Mouse (Mus musculus) CD4-positive naive resting alpha-beta T cell, adult 57 days (primary cell): Measurements from ENCODE around the gene Denr. TPM values are rescaled to one million over a fixed set of nuclear protein-coding genes. Genes with fewer than 3 reads are reported as not detected.

Experiments used
- total RNA-seq: library from RNA; stranded (reverse); gene quantifications from one replicate; pipeline ENCODE4 v1.2.4, GENCODE M21; 2023

Gene Denr
- total RNA-seq, result 33.8 TPM

DNA sequence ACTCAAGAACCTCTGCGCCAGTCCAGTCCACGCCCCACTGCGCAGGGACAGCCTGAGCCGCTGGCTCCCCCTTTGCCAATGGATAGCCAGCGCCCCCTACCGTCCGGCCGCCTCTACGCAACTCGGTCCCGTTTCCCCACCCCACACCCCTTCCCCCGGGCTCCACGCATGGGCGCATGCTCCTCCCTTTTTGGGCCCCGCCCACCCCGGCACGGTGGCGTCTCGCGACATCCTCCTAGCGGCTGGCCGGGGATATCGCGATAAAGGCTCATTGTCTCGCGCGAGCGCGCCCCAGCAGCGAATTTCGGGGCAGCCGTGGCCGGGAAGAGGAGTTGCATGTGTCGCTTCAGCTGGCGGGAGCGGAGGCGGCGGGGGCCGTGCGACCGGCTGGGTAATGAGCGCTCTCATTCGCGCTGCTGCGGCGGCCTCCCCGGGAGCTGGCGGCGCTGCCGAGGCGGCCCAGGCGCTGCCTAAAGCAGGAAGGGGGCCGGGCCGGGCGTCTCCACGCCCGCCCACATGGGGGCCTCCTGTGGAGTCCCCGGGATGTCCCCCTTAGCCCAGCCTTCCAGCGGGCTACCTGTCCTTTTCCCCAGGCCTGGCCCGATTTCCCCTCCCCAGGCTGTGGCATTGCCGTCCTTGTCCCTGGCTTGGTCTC lies at the start of gene Denr:
Gene Denr (plus strand): TSS at position 200 of the 655 bp plus-strand sequence.

DNA sequence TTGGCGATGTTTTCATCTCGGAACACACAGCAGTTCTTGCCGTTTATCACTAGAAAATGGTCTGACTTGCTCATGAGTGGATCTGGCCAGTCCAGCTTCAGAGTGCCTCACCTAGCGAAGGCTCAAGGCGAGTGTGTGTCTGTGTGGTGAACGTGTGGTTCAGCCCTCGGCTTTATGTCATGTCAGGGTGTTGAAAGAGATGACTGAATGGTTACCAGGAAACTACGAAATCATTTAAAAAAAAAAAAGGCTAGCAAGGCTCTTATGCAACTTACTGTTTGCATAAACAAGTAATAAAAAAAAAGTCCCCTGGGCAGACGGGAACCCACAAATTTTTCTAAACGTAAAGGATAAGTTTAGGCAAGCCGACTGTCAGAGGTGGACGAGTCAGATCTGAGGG lies 41.6 kb upstream of the Denr start, which contains the start of gene Hcar2:
Gene Hcar2 (minus strand): TSS at position 135 of the 400 bp plus-strand sequence.

DNA sequence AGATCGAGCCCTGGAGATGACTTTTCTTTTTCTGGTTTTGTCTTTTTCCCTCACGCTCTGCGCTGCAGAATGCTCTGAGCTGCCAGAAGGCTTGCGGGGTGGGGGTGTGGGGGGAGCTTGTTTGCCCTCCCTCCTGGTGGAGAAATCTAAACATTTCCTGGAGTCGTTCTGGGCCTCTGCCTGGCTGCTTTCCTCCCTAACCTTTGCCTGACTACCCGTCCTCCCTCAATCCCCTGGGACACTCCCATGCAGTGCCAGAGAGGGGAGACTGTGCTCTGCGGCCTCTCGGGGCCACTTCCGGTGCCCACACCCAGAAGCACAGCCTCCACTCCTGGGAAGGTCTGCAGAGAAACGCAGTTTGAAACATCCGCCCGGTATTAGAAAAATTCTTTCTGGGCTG lies 27.0 kb upstream of the Denr start, which contains the start of gene Hcar1:
Gene Hcar1 (minus strand): TSS at position 93 of the 400 bp plus-strand sequence.

DNA sequence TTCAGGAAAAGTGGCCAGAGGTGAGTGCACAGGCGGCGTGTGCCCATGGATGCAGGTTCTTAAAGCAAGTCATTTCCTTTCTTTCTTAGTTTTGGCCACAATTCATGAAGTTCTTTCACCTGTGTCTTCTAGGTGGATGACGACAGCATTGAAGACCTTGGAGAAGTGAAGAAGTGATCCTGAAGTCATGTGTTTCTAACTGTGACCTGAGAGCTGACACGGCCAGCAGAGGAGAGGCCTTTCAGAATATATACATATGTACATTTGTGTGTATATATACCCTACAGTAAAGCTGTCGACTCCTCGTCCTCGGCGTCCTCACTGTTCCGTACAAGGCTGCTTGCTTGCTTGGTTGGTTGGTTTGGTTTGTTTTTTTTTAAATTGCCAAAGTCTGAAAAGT lies 20.1 kb downstream of the Denr start, which contains the start of gene Gm43518:
Gene Gm43518 (plus strand): TSS at position 301 of the 400 bp plus-strand sequence.

DNA sequence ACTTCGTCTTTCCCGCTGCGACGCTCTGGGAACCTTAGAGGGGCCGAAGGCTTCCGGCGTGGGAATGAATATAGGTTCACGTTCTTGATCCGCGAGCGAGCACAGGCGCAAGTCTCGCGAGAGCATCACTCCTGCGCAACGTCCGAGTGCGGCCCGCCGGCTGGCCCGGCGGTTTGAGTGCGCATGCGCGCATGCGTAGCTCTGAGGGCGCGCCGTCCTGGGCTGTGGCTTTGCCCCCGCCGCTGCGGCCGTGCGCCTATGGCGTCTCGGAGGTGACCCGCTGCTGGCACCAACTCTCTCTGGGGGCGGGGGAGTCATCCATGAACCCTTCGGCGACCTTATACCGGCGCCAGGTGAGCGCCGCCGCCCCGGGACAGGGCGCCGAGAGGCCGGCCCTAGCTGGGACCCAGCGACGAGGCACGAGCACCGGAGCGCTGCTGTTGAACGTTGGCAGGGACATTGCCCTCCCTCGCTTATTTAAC lies 23.6 kb downstream of the Denr start, which contains the start of gene Ccdc62:
Gene Ccdc62 (plus strand): TSS at position 172 of the 482 bp plus-strand sequence.

DNA sequence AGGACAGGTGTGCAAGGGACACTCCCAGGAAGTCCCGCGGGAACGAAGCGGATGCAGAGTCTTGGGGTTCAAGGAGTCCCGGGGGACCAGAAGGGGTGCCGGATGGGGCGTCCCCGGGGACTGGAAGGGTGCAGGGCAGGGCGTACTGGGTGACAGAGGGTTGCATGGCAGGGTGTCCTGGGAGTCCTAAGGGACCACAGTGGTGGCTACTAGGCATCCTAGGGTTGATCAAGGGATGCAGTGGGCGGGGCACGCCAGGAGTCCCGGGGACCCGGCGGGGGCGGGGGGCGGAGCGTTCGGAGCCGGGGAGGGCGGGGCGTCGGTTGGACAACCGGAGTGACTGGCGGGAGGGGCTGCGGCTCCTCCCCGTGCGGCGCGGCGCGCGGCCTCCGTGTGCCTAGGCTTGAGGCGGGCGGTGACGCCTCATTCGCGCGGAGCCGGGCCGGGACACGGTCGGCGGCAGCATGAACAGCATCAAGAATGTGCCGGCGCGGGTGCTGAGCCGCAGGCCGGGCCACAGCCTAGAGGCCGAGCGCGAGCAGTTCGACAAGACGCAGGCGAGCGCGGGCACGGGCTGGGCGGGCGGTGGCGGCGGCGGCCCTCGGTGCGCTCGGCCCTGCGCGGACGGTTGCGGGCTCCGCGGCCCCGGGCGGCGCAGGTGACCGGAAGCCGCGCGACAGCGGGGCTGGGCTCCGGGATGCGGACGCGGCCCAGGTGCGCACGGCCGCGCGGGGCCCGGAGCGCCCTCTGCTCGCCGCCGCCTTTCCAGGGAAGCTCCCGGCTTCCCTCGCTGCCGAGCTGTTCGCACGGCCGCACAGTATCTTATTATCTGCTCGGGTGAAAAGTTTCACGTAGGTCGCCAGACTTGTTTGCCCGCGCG lies 66.6 kb downstream of the Denr start, which contains the start of gene Hip1r:
Gene Hip1r (plus strand): TSS at position 330 of the 880 bp plus-strand sequence.

Other genes starting within 250 kb of the Denr start
- 99.2 TPM for gene Clip1, start 222.6 kb upstream of the Denr start, total RNA-seq
- 78.7 TPM for gene Zcchc8, start 186.1 kb upstream of the Denr start, total RNA-seq
- gene Rsrc2, start 157.8 kb upstream of the Denr start, total RNA-seq, result 247 TPM
- 1.1 TPM for gene Kntc1, start 157.5 kb upstream of the Denr start, total RNA-seq
- gene Hcar2, start 41.7 kb upstream of the Denr start, total RNA-seq, result 1.5 TPM
- 0.33 TPM for gene Hcar1, start 27.2 kb upstream of the Denr start, total RNA-seq
- 3.3 TPM for gene Gm43518, start 20.2 kb downstream of the Denr start, total RNA-seq
- 2.2 TPM for gene Ccdc62, start 23.5 kb downstream of the Denr start, total RNA-seq
- gene Hip1r, start 66.5 kb downstream of the Denr start, total RNA-seq, result 36.3 TPM
- gene Vps37b, start 125.1 kb downstream of the Denr start, total RNA-seq, result 890 TPM
- 21.5 TPM for gene Abcb9, start 188.6 kb downstream of the Denr start, total RNA-seq
- gene Ogfod2, start 205.1 kb downstream of the Denr start, total RNA-seq, result 20.0 TPM
- gene Arl6ip4, start 208.9 kb downstream of the Denr start, total RNA-seq, result 41.2 TPM